In the genomic region with DNA sequence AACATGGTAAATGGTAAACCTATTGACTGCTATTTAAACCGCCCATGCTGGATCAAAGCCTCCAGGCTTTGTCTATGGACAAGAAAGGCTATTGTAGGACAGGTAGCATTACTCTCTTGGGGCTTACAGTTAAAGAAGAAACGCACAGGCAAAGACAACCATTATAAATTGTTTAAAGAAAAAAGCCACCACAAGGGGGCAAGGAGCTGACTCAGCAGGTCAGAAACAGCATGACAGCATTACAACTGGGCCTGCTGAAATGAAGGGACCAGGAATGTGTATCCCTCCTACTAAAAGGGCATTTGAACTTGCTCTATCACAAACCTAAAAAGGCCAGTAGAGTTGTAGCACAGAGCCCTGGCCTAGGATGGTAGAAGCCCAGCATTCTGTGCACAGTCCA, we compare ENCODE assay signal across 13 mouse cellular contexts.
DNase-seq lines count a peak whose midpoint lies in the region; ATAC-seq and TF ChIP-seq lines count a peak whose summit lies in the region.
"Had no signal": no experiment of that assay in that cellular context is flagged by ENCODE, and none has a peak within 500 bp of the region (broad histone marks: within the 10 kb centered on the region; RNA-seq: fewer than 3 reads in every experiment).

No protein-coding gene starts in this region.

- H3K27ac ChIP-seq in heart, postnatal 0 days (ENCODE audit: low read depth), result no peak overlapping the region
- no peak overlapping the region for H3K27ac ChIP-seq in lung, embryonic 14.5 days (ENCODE audit: low read depth)
- no peak overlapping the region for H3K27ac ChIP-seq in ES-E14 (ENCODE audit: insufficient read depth, low read depth, low read length, poor library complexity, severe bottlenecking)
- H3K27ac ChIP-seq: liver, embryonic 15.5 days; midbrain, embryonic 15.5 days had no signal

- intact Hi-C loops in heart, postnatal 10 days (cut with DNase I), result loop anchor here (5.0 kb wide), 1 partner anchor 311 kb away; no protein-coding TSS in a partner anchor
- intact Hi-C loops in heart, postnatal 25 days (cut with DNase I), result no loop called here

- peaks cover 4% of the 10 kb centered on the region; the same call in 1 of the 2 replicates for H3K4me1 ChIP-seq in heart, postnatal 0 days (ENCODE audit: control insufficient read depth, insufficient read depth)
- no peaks in the 10 kb centered on the region for H3K4me1 ChIP-seq in lung, embryonic 14.5 days (ENCODE audit: insufficient read depth)
- H3K4me1 ChIP-seq in ES-E14 (ENCODE audit: control insufficient read depth in 2 of 2, insufficient read depth in 2 of 2, low read length in 2 of 2, poor library complexity in 1 of 2), result peaks cover 3 to 6% of the 10 kb centered on the region in 2 experiments; a peak in 2 of 4 replicates
- H3K4me1 ChIP-seq: liver, embryonic 15.5 days; midbrain, embryonic 15.5 days had no signal

- ATAC-seq in heart, postnatal 0 days (ENCODE audit: insufficient read depth, low read depth), result no peak
- no peak for ATAC-seq in lung, embryonic 14.5 days (ENCODE audit: insufficient read depth)
- ATAC-seq: midbrain, embryonic 15.5 days had no signal

- H3K36me3 ChIP-seq in heart, postnatal 0 days (replicated peaks; ENCODE audit: control insufficient read depth, insufficient read depth, low read length), result no peaks in the 10 kb centered on the region
- no peaks in the 10 kb centered on the region for H3K36me3 ChIP-seq in lung, embryonic 14.5 days (ENCODE audit: insufficient read depth)
- no peaks in the 10 kb centered on the region for H3K36me3 ChIP-seq in ES-E14 (ENCODE audit: control insufficient read depth, insufficient read depth, low read length, poor library complexity, severe bottlenecking)
- H3K36me3 ChIP-seq: liver, embryonic 15.5 days; midbrain, embryonic 15.5 days had no signal

- in situ Hi-C loops in ES-E14 (cut with MboI; ENCODE audit: low sequenced_read_pairs in 2 of 2, unreplicated experiment in 2 of 2), result no loop called here

- H3K9me3 ChIP-seq in heart, postnatal 0 days (replicated peaks; ENCODE audit: control insufficient read depth, low read length), result no peaks in the 10 kb centered on the region
- H3K9me3 ChIP-seq in lung, embryonic 14.5 days (ENCODE audit: low read depth, low read length), result no peaks in the 10 kb centered on the region
- H3K9me3 ChIP-seq in ES-E14 (ENCODE audit: control insufficient read depth, insufficient read depth, low read depth, low read length), result no peaks in the 10 kb centered on the region
- H3K9me3 ChIP-seq: liver, embryonic 15.5 days; midbrain, embryonic 15.5 days had no signal

- no peak for DNase-seq in heart, postnatal 0 days (ENCODE audit: low spot score)
- no peak for DNase-seq in heart, postnatal 10 days
- DNase-seq in lung, embryonic 14.5 days, result peak; percentile 45
- DNase-seq in lung, postnatal 14 days, result no peak
- DNase-seq in ES-E14 (ENCODE audit: low read depth, low spot score), result no peak
- DNase-seq in mesoderm, embryonic 11.5 days (ENCODE audit: low read depth, low spot score), result peak; percentile 23
- no peak for DNase-seq in left cerebral cortex, adult 8-10 months (ENCODE audit: low spot score in 2 of 2)
- DNase-seq in heart, postnatal 25 days (ENCODE audit: low spot score), result no peak
- DNase-seq: cerebellum, postnatal 36 days; gastrocnemius, postnatal 14 days; heart, postnatal 14 days had no signal

- H3K27me3 ChIP-seq in heart, postnatal 0 days (ENCODE audit: control insufficient read depth, insufficient read depth, low read length), result no peaks in the 10 kb centered on the region
- no peaks in the 10 kb centered on the region for H3K27me3 ChIP-seq in lung, embryonic 14.5 days (ENCODE audit: insufficient read depth, low read length)
- H3K27me3 ChIP-seq: liver, embryonic 15.5 days; midbrain, embryonic 15.5 days had no signal

- no peak overlapping the region for H3K9ac ChIP-seq in heart, postnatal 0 days (replicated peaks; ENCODE audit: low read depth, low read length)
- H3K9ac ChIP-seq in lung, embryonic 14.5 days, result no peak overlapping the region
- H3K9ac ChIP-seq in ES-E14 (ENCODE audit: insufficient read depth, low read depth, low read length, poor library complexity, severe bottlenecking), result no peak overlapping the region
- H3K9ac ChIP-seq: liver, embryonic 15.5 days; midbrain, embryonic 15.5 days had no signal

- TF ChIP-seq EP300 in heart, postnatal 0 days (IDR thresholded peaks at IDR 0.05; ENCODE audit: low read depth), result no peak

- TF ChIP-seq CTCF in heart, postnatal 0 days (IDR thresholded peaks at IDR 0.05; ENCODE audit: low read depth), result peak; percentile 16; the same call in 1 of the 2 replicates
- peak; percentile 46 for TF ChIP-seq CTCF in lung, embryonic 14.5 days (IDR thresholded peaks at IDR 0.05; ENCODE audit: low read depth)

- no peak overlapping the region for H3K4me3 ChIP-seq in heart, postnatal 0 days (ENCODE audit: low read depth, low read length)
- H3K4me3 ChIP-seq in lung, embryonic 14.5 days (ENCODE audit: low read depth, low read length), result no peak overlapping the region
- no peak overlapping the region for H3K4me3 ChIP-seq in ES-E14 (ENCODE audit: insufficient read depth in 1 of 2, low read depth in 1 of 2, low read length in 2 of 2, poor library complexity in 1 of 2, severe bottlenecking in 1 of 2)
- H3K4me3 ChIP-seq: liver, embryonic 15.5 days; midbrain, embryonic 15.5 days had no signal

- H3K4me2 ChIP-seq in heart, postnatal 0 days (ENCODE audit: low read depth, low read length), result no peak overlapping the region
- no peak overlapping the region for H3K4me2 ChIP-seq in lung, embryonic 14.5 days
- H3K4me2 ChIP-seq: liver, embryonic 15.5 days; midbrain, embryonic 15.5 days had no signal

- WGBS in heart, postnatal 0 days, result 75% methylated on average over 2 of the region's 2 CpGs
- WGBS in lung, embryonic 14.5 days, result 79% methylated on average over 2 of the region's 2 CpGs

TF ChIP-seq in ES-E14, 5 proteins besides CTCF, POLR2A, EP300 and RAD21:
- TF ChIP-seq HCFC1 (IDR thresholded peaks at IDR 0.05; ENCODE audit: borderline replicate concordance, insufficient read depth, low read length), result no peak
- 0 out of 2 replicates have a peak, but pooled peaks have one; percentile 8 for TF ChIP-seq ZC3H11A (IDR thresholded peaks at IDR 0.05; ENCODE audit: borderline replicate concordance, low read depth, low read length)
- TF ChIP-seq ZNF384 (IDR thresholded peaks at IDR 0.05; ENCODE audit: low read depth, low read length), result no peak
- no peak for TF ChIP-seq CHD2 (IDR thresholded peaks at IDR 0.05; ENCODE audit: low read depth, low read length)
- TF ChIP-seq MAFK (IDR thresholded peaks at IDR 0.05; ENCODE audit: insufficient read depth, low read depth, low read length), result peak; percentile 98

Comparison
In these comparisons a context has a peak if more than half of its experiments do, and no peak if none do; other contexts are left out.
1. DNase-seq: peak in lung, embryonic 14.5 days (single experiment) and mesoderm, embryonic 11.5 days (single experiment); none in heart, postnatal 0 days (single experiment), heart, postnatal 10 days (0 of 2), lung, postnatal 14 days (single experiment), ES-E14 (single experiment), left cerebral cortex, adult 8-10 months (0 of 2) and heart, postnatal 25 days (single experiment).